Mouse (Mus musculus) pancreas, adult 10 weeks (tissue): ENCODE results near the gene Ccz1. TPM values are rescaled to one million over a fixed set of nuclear protein-coding genes. Genes with fewer than 3 reads are reported as not detected.

Source experiments
- polyA plus RNA-seq: library from polyadenylated mRNA; stranded (reverse); fragments of 350-450 nt; fragmentation: Illumina TruSeq; extraction: RNeasy Lipid Tissue Mini Kit (QIAGEN cat#74804); gene quantifications from one replicate; pipeline ENCODE4 v1.2.3, GENCODE M21; 2015; ENCODE audit warnings: low read depth, low replicate concordance; ENCODE audit not compliant: insufficient read depth

Ccz1 gene
- polyA plus RNA-seq = 13.2 TPM

DNA sequence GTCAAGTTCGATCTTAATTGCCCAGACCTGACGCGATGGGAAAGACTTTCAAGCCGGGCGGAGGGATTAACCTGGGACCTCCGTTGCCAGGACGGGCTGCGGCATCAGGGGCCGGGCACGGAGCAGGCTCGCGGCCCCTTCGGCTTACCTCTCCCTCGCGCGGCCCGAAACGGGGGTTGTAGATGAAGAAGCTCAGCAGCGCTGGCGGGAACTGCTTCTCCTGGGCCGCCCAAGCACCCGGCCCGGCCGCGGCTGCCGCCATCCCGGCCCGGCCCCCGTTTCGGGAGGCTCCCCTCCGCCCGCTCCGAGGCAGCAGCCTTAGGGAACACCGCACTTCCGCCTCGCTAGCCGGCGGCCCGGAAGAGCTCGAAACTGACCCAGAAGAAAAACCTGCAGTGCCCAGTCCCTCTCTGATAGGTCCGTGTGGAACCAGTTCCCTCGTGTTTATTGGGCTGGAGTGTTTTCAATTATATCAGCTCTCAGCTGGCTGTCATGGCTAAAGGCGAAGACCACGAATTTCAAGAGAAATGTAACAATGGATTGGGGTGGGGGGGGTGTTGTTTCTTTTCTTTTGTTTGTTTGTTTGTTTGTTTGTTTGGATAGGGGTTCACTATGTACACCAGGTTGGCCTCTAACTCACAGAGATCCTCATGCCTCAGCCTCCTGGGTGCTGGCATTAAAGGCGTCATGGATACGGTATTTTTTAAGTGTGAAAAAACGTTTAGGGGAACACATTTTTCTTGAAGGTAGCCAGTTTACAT is at the start of gene Ccz1:
Gene Ccz1 (minus strand): TSS at position 327 of the 761 bp plus-strand sequence.

DNA sequence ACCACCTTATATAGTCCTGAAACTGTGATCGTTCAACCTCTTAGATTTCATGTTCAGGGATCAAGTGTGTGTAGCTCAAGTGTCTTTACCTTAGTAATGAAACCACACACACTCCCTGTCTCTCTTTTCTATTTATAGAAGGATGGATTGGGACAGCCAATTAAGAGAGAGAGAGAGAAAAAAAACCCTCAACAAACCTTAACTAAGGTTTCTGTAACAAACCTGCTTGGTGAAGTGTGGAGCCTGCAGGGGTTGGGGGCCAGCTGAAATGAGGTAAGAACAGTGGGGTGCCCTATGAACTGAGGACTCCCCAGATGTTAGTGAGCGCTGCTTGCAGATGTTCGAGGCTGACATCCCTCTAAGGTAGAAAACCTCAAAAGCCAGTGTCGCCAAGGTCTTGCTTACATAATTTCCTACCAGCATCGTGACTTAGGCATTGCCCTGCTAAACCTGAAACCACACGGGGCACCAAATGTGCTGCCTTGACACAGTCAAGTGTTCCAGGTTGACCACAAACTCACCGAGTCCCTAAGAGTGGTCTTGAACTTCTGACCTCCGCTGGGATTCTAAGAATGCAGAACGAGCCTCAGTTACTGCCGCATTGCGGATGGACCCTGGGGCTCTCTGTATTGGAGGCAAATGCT is 12.1 kb upstream of the Ccz1 start, which contains the start of gene Ocm:
Gene Ocm (minus strand): TSS at position 51 of the 644 bp plus-strand sequence.

Other genes with a start within 250 kb of the Ccz1 start
- 5.2 TPM for gene Eif2ak1, start 197.1 kb downstream of the Ccz1 start, polyA plus RNA-seq
- gene Ankrd61, start 117.2 kb downstream of the Ccz1 start, polyA plus RNA-seq = not detected
- gene Aimp2, start 105.0 kb downstream of the Ccz1 start, polyA plus RNA-seq = 16.3 TPM
- gene Pms2, start 104.9 kb downstream of the Ccz1 start, polyA plus RNA-seq = 1.4 TPM
- gene Gm42421, start 86.7 kb downstream of the Ccz1 start, polyA plus RNA-seq = not detected
- 0.85 TPM for gene Rsph10b, start 81.8 kb downstream of the Ccz1 start, polyA plus RNA-seq
- not detected for gene Ocm, start 11.8 kb upstream of the Ccz1 start, polyA plus RNA-seq
- 4.6 TPM for gene Lmtk2, start 85.6 kb upstream of the Ccz1 start, polyA plus RNA-seq
- gene Bhlha15, start 175.4 kb upstream of the Ccz1 start, polyA plus RNA-seq = 55.1 TPM
- 8.5 TPM for gene Tecpr1, start 208.7 kb upstream of the Ccz1 start, polyA plus RNA-seq
- 37.9 TPM for gene Bri3, start 229.6 kb upstream of the Ccz1 start, polyA plus RNA-seq